Mouse (Mus musculus): Measurements from ENCODE around the gene Sult2a4.
"Not testable (repeated sequence)": the region's sequence is repeated elsewhere in the genome, so short reads cannot be mapped to it uniquely, and the experiment has no call there.

The Sult2a4 gene

DNA sequence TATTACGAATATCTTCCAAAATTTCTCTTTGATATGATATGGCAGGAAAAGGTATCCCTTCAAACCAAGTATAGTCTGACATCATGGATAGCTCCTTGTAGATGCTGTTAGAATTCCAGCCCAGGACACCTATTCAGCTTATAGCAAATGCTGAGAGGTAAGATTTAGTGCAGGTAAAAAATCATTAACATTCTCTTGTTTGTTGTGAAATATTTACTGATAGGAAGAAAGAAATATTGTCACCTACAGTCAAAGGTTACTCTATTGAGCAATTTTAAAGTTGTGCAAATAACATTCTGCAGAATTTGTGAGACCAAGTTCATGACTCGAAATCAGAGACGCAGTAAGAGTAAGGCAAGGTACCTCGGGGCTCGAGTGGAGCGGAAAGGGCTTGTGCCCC is at the start of gene Sult2a4:
TSS of gene Sult2a4 (minus strand) at position 101 of the 400 bp plus-strand sequence.
- ATAC-seq (ENCODE audit: low TSS enrichment): not testable (repeated sequence)

GRCm38 (mm10) chr7:14030831-14031230 is 41.4 kb upstream of the Sult2a4 start:
- ATAC-seq (ENCODE audit: low TSS enrichment): not testable (repeated sequence)

DNA sequence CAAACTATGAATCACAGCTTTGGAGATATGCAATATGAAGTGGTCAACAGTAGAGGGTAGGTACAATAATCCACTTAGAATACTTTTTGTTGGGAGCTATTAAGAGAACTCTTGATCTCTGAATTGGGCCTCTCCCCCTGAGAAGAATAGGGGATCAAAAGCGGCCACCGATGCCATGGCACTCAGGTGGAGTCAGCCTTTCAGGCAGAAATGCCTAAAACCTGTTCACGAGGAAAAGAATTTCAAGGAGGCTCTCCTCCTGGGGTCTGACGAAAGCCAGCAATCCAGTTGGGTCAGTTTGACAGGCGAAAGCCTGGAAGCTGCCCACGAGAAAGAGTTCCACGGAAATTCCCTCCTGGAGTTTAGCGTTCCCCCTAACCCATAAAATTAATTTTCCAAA is 23.7 kb upstream of the Sult2a4 start:
- no peak for ATAC-seq (ENCODE audit: low TSS enrichment)

GRCm38 (mm10) chr7:14010686-14011085 is 21.3 kb upstream of the Sult2a4 start:
- ATAC-seq (ENCODE audit: low TSS enrichment): not testable (repeated sequence)
